Mouse (Mus musculus) left cerebral cortex, postnatal 10 days (tissue): Measurements from ENCODE around the gene Cadm3. TPM values are rescaled to one million over a fixed set of nuclear protein-coding genes. Genes with fewer than 3 reads are reported as not detected.
"Not testable (repeated sequence)": the region's sequence is repeated elsewhere in the genome, so short reads cannot be mapped to it uniquely, and the experiment has no call there.

Experiments
- DNase-seq, 2 experiments: peaks; one replicate each; pipeline ENCODE4 v3.0.0; 2021 to 2022; ENCODE audit warnings: low spot score in 2 of 2, mixed read lengths in 1 of 2; ENCODE audit errors: extremely low spot score in 1 of 2
- intact Hi-C: fragments of 180-260 bp; cut with DNase I; formaldehyde crosslinking; loops from one replicate; pipeline ENCODE4 v1.15.1; 2025
- total RNA-seq, 2 experiments: library from RNA; stranded (reverse); gene quantifications; 2 replicates each; pipeline ENCODE4 v1.2.3; 2021

The Cadm3 gene
- total RNA-seq, 2 experiments from 2014 or later = 503 to 552 TPM

- intact Hi-C loops = no loop called here
- DNase-seq = no peak
Measured at GRCm38 (mm10) chr1:173329185-173329584, 38.3 kb downstream of the Cadm3 start.

GRCm38 (mm10) chr1:173328446-173328845 is 39.0 kb downstream of the Cadm3 start:
- intact Hi-C loops = no loop called here
- no peak for DNase-seq

- intact Hi-C loops = no loop called here
- DNase-seq = no peak
Measured at GRCm38 (mm10) chr1:173326552-173326951, 40.9 kb downstream of the Cadm3 start.

- intact Hi-C loops = no loop called here
- DNase-seq = no peak
Measured at GRCm38 (mm10) chr1:173325395-173325794, 42.1 kb downstream of the Cadm3 start.

GRCm38 (mm10) chr1:173324961-173325360 is 42.5 kb downstream of the Cadm3 start:
- no peak for DNase-seq
- intact Hi-C loops = loop anchor here (5.0 kb wide), 1 partner anchor 42 kb away; the partner anchor contains the start of gene Cadm3

GRCm38 (mm10) chr1:173323839-173324585 is 43.5 kb downstream of the Cadm3 start:
- no peak for DNase-seq
- intact Hi-C loops = loop anchor here (5.0 kb wide), 1 partner anchor 43 kb away; the partner anchor contains the start of gene Cadm3

- intact Hi-C loops = loop anchor here (5.0 kb wide), 1 partner anchor 45 kb away; the partner anchor contains the start of gene Cadm3
- no peak for DNase-seq
Measured at GRCm38 (mm10) chr1:173322249-173322627, 45.3 kb downstream of the Cadm3 start.

GRCm38 (mm10) chr1:173321593-173322248 is 45.8 kb downstream of the Cadm3 start:
- no peak for DNase-seq
- intact Hi-C loops = loop anchor here (5.0 kb wide), 1 partner anchor 46 kb away; the partner anchor contains the start of gene Cadm3

GRCm38 (mm10) chr1:173317925-173318477 is 49.5 kb downstream of the Cadm3 start:
- DNase-seq = no peak
- intact Hi-C loops = no loop called here

- no peak for DNase-seq
- intact Hi-C loops = no loop called here
Measured at GRCm38 (mm10) chr1:173315725-173316124, 51.8 kb downstream of the Cadm3 start.

GRCm38 (mm10) chr1:173313535-173314050 is 53.9 kb downstream of the Cadm3 start:
- intact Hi-C loops, DNase-seq: not testable (repeated sequence)

GRCm38 (mm10) chr1:173302795-173303194 is 64.7 kb downstream of the Cadm3 start:
- intact Hi-C loops, DNase-seq: not testable (repeated sequence)

Other genes starting within 250 kb of the Cadm3 start
- gene Olfr1408, start 230.3 kb downstream of the Cadm3 start, total RNA-seq = not detected
- not detected for gene Olfr1406, start 177.1 kb downstream of the Cadm3 start, total RNA-seq
- gene Olfr218, start 169.9 kb downstream of the Cadm3 start, total RNA-seq = not detected
- gene Olfr1404, start 155.3 kb downstream of the Cadm3 start, total RNA-seq = not detected
- gene Fcer1a, start 140.5 kb downstream of the Cadm3 start, total RNA-seq = not detected
- not detected for gene Olfr418, start 101.7 kb downstream of the Cadm3 start, total RNA-seq
- not detected for gene Mptx2, start 89.9 kb downstream of the Cadm3 start, total RNA-seq
- 100 to 1,000 TPM; 111 to 129 TPM for gene Ackr1, start 33.9 kb downstream of the Cadm3 start, total RNA-seq
- gene Aim2, start 16.8 kb downstream of the Cadm3 start, total RNA-seq = 1 to 10 TPM; 3.7 to 4.9 TPM
- gene Ifi206, start 123.3 kb upstream of the Cadm3 start, total RNA-seq = not detected
- not detected for gene Ifi214, start 168.3 kb upstream of the Cadm3 start, total RNA-seq
- gene Ifi213, start 231.6 kb upstream of the Cadm3 start, total RNA-seq = not detected